Mouse (Mus musculus) small intestine, adult 2 months (tissue): Measurements from ENCODE around the gene Bcas3.

ENCODE experiments used
- CTCF ChIP-seq: fragments of 200-500 bp; IDR thresholded peaks from 2 replicates; pipeline ENCODE4 v1.5.1; 2012; ENCODE audit warnings: low read depth, mild to moderate bottlenecking, control low read depth, inconsistent platforms, low read length, moderate library complexity, mixed read lengths; ENCODE audit not compliant: insufficient replicate concordance, insufficient read length; ENCODE audit errors: extremely low read depth
- POLR2A ChIP-seq: fragments of 200-500 bp; IDR thresholded peaks from 2 replicates; pipeline ENCODE4 v1.6.1; 2012; ENCODE audit warnings: low read depth, mild to moderate bottlenecking, control low read depth, inconsistent platforms, low read length, moderate library complexity

DNA sequence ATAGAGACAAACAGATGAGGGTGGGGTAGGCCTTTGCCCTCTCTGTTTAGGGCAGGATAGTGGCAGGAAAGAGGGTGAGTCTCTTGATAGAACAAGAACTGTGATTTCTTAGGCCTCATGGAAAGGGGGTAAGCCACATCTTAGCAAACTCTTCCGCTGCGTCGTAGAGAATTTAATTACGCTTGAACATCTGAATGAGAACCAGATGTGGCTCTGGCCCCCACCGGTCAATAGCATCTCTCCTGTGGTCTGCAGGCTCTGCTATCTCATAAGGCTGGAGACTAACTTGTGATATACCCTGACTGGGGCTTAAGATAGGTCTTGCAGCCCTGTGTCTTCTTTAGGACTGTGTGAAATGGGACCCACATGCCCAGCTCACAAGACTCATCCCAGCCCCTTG, 463.5 kb downstream of the Bcas3 start:
- TF ChIP-seq POLR2A (no peak), CTCF (no peak)
